Mouse (Mus musculus) lung, postnatal 0 days (tissue): ENCODE results near the gene Zfp704.

Source experiments
- CTCF ChIP-seq: IDR thresholded peaks from 2 replicates; pipeline ENCODE4 v1.5.1; 2016; ENCODE audit warnings: antibody characterized with exemption, mild to moderate bottlenecking
- EP300 ChIP-seq: IDR thresholded peaks from 2 replicates; pipeline ENCODE4 v1.6.1; 2016; ENCODE audit warnings: antibody characterized with exemption, mild to moderate bottlenecking, control low read depth

GRCm38 (mm10) chr3:9626149-9626548, 16.3 kb upstream of the Zfp704 start:
- TF ChIP-seq CTCF (no peak), EP300 (no peak)
